Mouse (Mus musculus): ENCODE measurements at regions not wholly inside any gene's neighbourhood (a gene's known extent, or its start where the extent isn't known, plus 50 kb on each side); places are given as distances from the start of the nearest gene placed in this dataset.
"Not testable (repeated sequence)": the region's sequence is repeated elsewhere in the genome, so short reads cannot be mapped to it uniquely, and the experiment has no call there.

GRCm38 (mm10) chr13:10952923-10953322 lies 592.3 kb upstream of the Chrm3 start:
- no peak for ATAC-seq (ENCODE audit: low FRiP score, low read depth)
- 93% methylated on average over 3 of the region's 3 CpGs for WGBS
- no peaks in the 10 kb centered on the region for H3K9me3 ChIP-seq
- no peaks in the 10 kb centered on the region for H3K27me3 ChIP-seq
- H3K4me1 ChIP-seq: no peaks in the 10 kb centered on the region
- no peaks in the 10 kb centered on the region for H3K36me3 ChIP-seq
- H3K4me2 ChIP-seq (replicated peaks): no peak overlapping the region
- no peak overlapping the region for H3K27ac ChIP-seq (replicated peaks)
- H3K4me3 ChIP-seq: no peak overlapping the region
- no peak overlapping the region for H3K9ac ChIP-seq (replicated peaks)

GRCm38 (mm10) chr13:10950658-10951057 lies 590.0 kb upstream of the Chrm3 start:
- H3K4me1 ChIP-seq; H3K4me2 ChIP-seq (replicated peaks); H3K36me3 ChIP-seq; H3K9ac ChIP-seq (replicated peaks); H3K9me3 ChIP-seq; ATAC-seq (ENCODE audit: low FRiP score, low read depth); H3K27me3 ChIP-seq; H3K4me3 ChIP-seq; H3K27ac ChIP-seq (replicated peaks): not testable (repeated sequence)
- WGBS: 81% methylated on average over 5 of the region's 9 CpGs

GRCm38 (mm10) chr13:10947398-10947797 lies 586.8 kb upstream of the Chrm3 start:
- 70% methylated on average over 2 of the region's 2 CpGs for WGBS
- Histone ChIP-seq H3K4me1 (no peaks in the 10 kb centered on the region), H3K36me3 (no peaks in the 10 kb centered on the region), H3K27me3 (no peaks in the 10 kb centered on the region), H3K4me2 (replicated peaks) (no peak overlapping the region), H3K9me3 (no peaks in the 10 kb centered on the region), H3K27ac (replicated peaks) (no peak overlapping the region), H3K9ac (replicated peaks) (no peak overlapping the region), H3K4me3 (no peak overlapping the region)
- ATAC-seq (ENCODE audit: low FRiP score, low read depth): no peak

GRCm38 (mm10) chr13:10943877-10944276 lies 583.2 kb upstream of the Chrm3 start:
- no peaks in the 10 kb centered on the region for H3K27me3 ChIP-seq
- no peak overlapping the region for H3K4me3 ChIP-seq
- no peak overlapping the region for H3K4me2 ChIP-seq (replicated peaks)
- H3K27ac ChIP-seq (replicated peaks): no peak overlapping the region
- no peaks in the 10 kb centered on the region for H3K4me1 ChIP-seq
- 81% methylated on average over 4 of the region's 4 CpGs for WGBS
- H3K9ac ChIP-seq (replicated peaks): no peak overlapping the region
- H3K36me3 ChIP-seq: no peaks in the 10 kb centered on the region
- no peaks in the 10 kb centered on the region for H3K9me3 ChIP-seq
- no peak for ATAC-seq (ENCODE audit: low FRiP score, low read depth)

- H3K4me3 ChIP-seq: no peak overlapping the region
- 61% methylated on average over 4 of the region's 4 CpGs for WGBS
- no peak overlapping the region for H3K27ac ChIP-seq (replicated peaks)
- no peaks in the 10 kb centered on the region for H3K36me3 ChIP-seq
- peak; percentile 52; the same call in 1 of the 2 replicates for ATAC-seq (ENCODE audit: low FRiP score, low read depth)
- no peak overlapping the region for H3K9ac ChIP-seq (replicated peaks)
- H3K4me1 ChIP-seq: no peaks in the 10 kb centered on the region
- H3K9me3 ChIP-seq: no peaks in the 10 kb centered on the region
- H3K27me3 ChIP-seq: no peaks in the 10 kb centered on the region
- H3K4me2 ChIP-seq (replicated peaks): no peak overlapping the region
These were observed 581.5 kb upstream of the Chrm3 start for GRCm38 (mm10) chr13:10942031-10942655.

GRCm38 (mm10) chr13:10938233-10938632 lies 577.6 kb upstream of the Chrm3 start:
- ATAC-seq (ENCODE audit: low FRiP score, low read depth): no peak

GRCm38 (mm10) chr13:10930741-10931140 lies 570.1 kb upstream of the Chrm3 start:
- Histone ChIP-seq H3K4me3 (no peak overlapping the region), H3K27ac (replicated peaks) (no peak overlapping the region), H3K27me3 (no peaks in the 10 kb centered on the region), H3K4me2 (replicated peaks) (no peak overlapping the region), H3K9me3 (no peaks in the 10 kb centered on the region), H3K36me3 (no peaks in the 10 kb centered on the region), H3K9ac (replicated peaks) (no peak overlapping the region), H3K4me1 (no peaks in the 10 kb centered on the region)
- 96% methylated on average over 3 of the region's 3 CpGs for WGBS
- ATAC-seq (ENCODE audit: low FRiP score, low read depth): no peak

More at GRCm38 (mm10) chr13:10938233-10938632, 577.6 kb upstream of the Chrm3 start:
- Histone ChIP-seq H3K36me3 (no peaks in the 10 kb centered on the region), H3K4me3 (no peak overlapping the region), H3K27ac (replicated peaks) (no peak overlapping the region), H3K4me2 (replicated peaks) (no peak overlapping the region), H3K9ac (replicated peaks) (no peak overlapping the region), H3K27me3 (no peaks in the 10 kb centered on the region), H3K9me3 (no peaks in the 10 kb centered on the region), H3K4me1 (no peaks in the 10 kb centered on the region)
- 84% methylated on average over 2 of the region's 2 CpGs for WGBS

- no peak overlapping the region for H3K4me3 ChIP-seq
- no peaks in the 10 kb centered on the region for H3K36me3 ChIP-seq
- no peaks in the 10 kb centered on the region for H3K4me1 ChIP-seq
- H3K9ac ChIP-seq (replicated peaks): no peak overlapping the region
- ATAC-seq (ENCODE audit: low FRiP score, low read depth): no peak; the same call in 1 of the 2 replicates
- H3K27me3 ChIP-seq: no peaks in the 10 kb centered on the region
- H3K9me3 ChIP-seq: no peaks in the 10 kb centered on the region
- H3K27ac ChIP-seq (replicated peaks): no peak overlapping the region
- no peak overlapping the region for H3K4me2 ChIP-seq (replicated peaks)
These were observed 553.7 kb upstream of the Chrm3 start for GRCm38 (mm10) chr13:10914377-10914776.

- Histone ChIP-seq H3K27me3 (no peaks in the 10 kb centered on the region), H3K4me2 (replicated peaks) (no peak overlapping the region), H3K4me3 (no peak overlapping the region), H3K36me3 (no peaks in the 10 kb centered on the region), H3K27ac (replicated peaks) (no peak overlapping the region), H3K4me1 (no peaks in the 10 kb centered on the region), H3K9me3 (no peaks in the 10 kb centered on the region), H3K9ac (replicated peaks) (no peak overlapping the region)
- no peak for ATAC-seq (ENCODE audit: low FRiP score, low read depth)
- WGBS: 50% methylated on average over 2 of the region's 2 CpGs
These were observed 548.6 kb upstream of the Chrm3 start for GRCm38 (mm10) chr13:10909122-10909751.

GRCm38 (mm10) chr13:10867864-10868263 lies 507.2 kb upstream of the Chrm3 start:
- no peak overlapping the region for H3K9ac ChIP-seq (replicated peaks)
- no peaks in the 10 kb centered on the region for H3K27me3 ChIP-seq
- no peaks in the 10 kb centered on the region for H3K9me3 ChIP-seq
- H3K4me2 ChIP-seq (replicated peaks): no peak overlapping the region
- WGBS: 81% methylated on average over 2 of the region's 2 CpGs
- H3K36me3 ChIP-seq: no peaks in the 10 kb centered on the region
- no peak overlapping the region for H3K4me3 ChIP-seq
- no peaks in the 10 kb centered on the region for H3K4me1 ChIP-seq
- ATAC-seq (ENCODE audit: low FRiP score, low read depth): no peak
- H3K27ac ChIP-seq (replicated peaks): no peak overlapping the region

- not testable (repeated sequence) for H3K9me3 ChIP-seq; ATAC-seq (ENCODE audit: low FRiP score, low read depth)
- 95% methylated on average over 9 of the region's 9 CpGs for WGBS
These were observed 495.4 kb upstream of the Chrm3 start for GRCm38 (mm10) chr13:10855947-10856561.

GRCm38 (mm10) chr13:10845212-10845611 lies 484.6 kb upstream of the Chrm3 start:
- H3K9me3 ChIP-seq: no peaks in the 10 kb centered on the region
- no peak overlapping the region for H3K9ac ChIP-seq (replicated peaks)
- no peak overlapping the region for H3K4me3 ChIP-seq
- ATAC-seq (ENCODE audit: low FRiP score, low read depth): no peak
- H3K4me2 ChIP-seq (replicated peaks): no peak overlapping the region
- no peaks in the 10 kb centered on the region for H3K4me1 ChIP-seq
- H3K27me3 ChIP-seq: no peaks in the 10 kb centered on the region
- no peak overlapping the region for H3K27ac ChIP-seq (replicated peaks)
- no peaks in the 10 kb centered on the region for H3K36me3 ChIP-seq
- WGBS: 73% methylated on average over 5 of the region's 5 CpGs

More at GRCm38 (mm10) chr13:10855947-10856561, 495.4 kb upstream of the Chrm3 start:
- not testable (repeated sequence) for H3K36me3 ChIP-seq; H3K9ac ChIP-seq (replicated peaks); H3K4me3 ChIP-seq; H3K27ac ChIP-seq (replicated peaks); H3K4me1 ChIP-seq; H3K27me3 ChIP-seq; H3K4me2 ChIP-seq (replicated peaks)

All from midbrain, embryonic 12.5 days (tissue).